Mouse (Mus musculus) CH12F3 (cell line): ENCODE measurements around the gene Kcnk2.

ENCODE experiments used
- in situ Hi-C: fragments of 300-500 bp; cut with MboI; formaldehyde crosslinking; loops from 2 replicates; pipeline ENCODE4 v1.14.3; 2020; ENCODE audit warnings: low sequenced_read_pairs

Gene Kcnk2

DNA sequence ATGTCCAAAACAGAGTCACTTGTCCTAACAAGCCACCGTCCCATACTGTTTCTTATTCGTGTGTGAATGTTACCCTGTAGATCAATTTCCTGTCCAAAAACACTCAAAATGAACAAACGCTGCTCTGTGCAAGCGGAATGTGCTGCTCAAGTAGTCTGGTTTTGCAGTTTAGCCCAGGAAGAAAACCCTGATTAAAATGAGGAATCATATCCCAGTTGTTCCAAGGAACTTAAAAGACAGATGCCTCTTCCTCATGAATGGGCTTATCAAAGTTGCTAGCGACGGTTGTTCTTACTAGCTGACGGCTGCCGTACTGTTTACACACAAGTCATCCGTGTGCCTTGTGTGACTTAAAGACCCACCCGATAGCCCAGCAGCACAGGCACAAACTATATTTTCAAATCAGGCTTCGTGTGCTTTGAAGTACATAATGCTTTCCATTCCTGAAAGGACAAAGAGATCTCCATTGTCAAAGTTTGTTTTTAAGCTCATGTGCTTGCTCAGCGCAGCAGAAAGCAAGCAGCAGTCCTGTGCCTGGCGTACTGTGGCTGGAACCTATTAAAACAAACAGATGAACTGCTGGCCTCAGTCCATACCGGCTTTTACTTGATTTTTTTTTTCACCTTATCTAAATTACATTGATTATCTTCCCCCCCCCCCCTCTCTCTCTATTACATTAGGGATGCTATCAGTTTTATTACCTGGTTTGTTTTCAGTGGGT lies at the start of gene Kcnk2:
Gene Kcnk2 (minus strand): TSS at position 51 of the 721 bp plus-strand sequence.
- in situ Hi-C loops = no loop called here

- in situ Hi-C loops = no loop called here
Measured at GRCm38 (mm10) chr1:189440741-189441140, 38.7 kb upstream of the Kcnk2 start.

- in situ Hi-C loops = no loop called here
Measured at GRCm38 (mm10) chr1:189437126-189437525, 35.1 kb upstream of the Kcnk2 start.

- in situ Hi-C loops = no loop called here
Measured at GRCm38 (mm10) chr1:189435452-189435851, 33.4 kb upstream of the Kcnk2 start.

GRCm38 (mm10) chr1:189431479-189431878 lies 29.4 kb upstream of the Kcnk2 start:
- in situ Hi-C loops = no loop called here

DNA sequence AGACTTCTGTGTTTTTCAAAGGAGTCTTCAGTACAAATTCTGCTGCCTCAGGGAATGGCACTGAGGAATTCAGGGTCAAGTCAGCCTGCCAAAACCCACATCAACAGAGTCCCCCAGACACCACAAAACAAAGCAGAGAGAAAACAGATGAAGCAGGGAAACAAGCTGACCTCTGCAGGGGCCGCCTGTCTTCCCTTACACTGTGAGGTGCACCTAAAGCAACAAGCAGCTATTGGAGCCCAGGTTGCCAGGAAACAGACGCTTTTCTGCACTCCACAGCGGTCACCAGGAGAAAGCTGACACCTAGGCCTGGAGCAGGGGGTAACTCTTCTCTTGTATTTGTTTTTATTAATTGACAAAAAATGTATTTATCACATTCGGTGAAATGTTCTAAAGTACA lies 28.5 kb upstream of the Kcnk2 start:
- in situ Hi-C loops = no loop called here

DNA sequence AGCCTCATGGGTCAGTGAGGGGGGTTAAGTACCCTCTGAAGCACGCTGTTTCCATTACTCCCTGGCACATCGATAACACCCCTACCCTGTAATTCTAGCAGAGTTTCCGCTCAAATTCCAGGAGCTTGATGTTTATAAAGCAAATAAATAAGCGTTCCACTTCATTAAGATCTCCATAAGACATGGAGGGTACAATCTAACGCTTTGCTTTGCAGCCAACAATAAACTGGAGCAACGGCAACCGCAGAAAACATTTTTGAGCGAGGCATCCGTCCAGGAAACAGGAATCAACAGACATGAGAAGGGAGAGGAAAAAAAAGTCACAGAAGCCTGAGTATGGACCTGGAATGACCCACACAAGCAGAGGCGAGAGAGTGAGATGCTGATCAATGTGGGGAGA lies 27.5 kb upstream of the Kcnk2 start:
- in situ Hi-C loops = no loop called here

GRCm38 (mm10) chr1:189426252-189426651 lies 24.2 kb upstream of the Kcnk2 start:
- in situ Hi-C loops = no loop called here

DNA sequence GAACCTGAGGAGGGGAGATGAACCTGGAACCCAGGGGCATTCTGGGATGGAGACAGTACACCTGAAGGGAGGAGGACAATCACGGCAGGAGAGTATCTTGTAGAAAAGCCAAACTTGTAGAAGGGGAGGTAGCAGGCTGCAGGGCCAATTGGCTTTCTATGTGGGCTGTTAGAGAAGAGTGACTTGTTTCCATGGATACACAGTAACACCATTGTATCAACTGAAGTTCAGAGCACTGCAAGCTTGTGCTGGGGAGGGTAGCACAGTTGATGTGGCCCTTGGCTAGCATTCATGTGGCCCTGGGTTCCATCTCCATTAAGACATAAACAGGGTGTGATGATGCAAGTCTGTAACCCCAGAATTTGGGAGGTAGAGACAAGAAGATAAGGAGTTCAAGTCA lies 17.8 kb upstream of the Kcnk2 start:
- in situ Hi-C loops = no loop called here

GRCm38 (mm10) chr1:189409906-189410305 lies 7.8 kb upstream of the Kcnk2 start:
- in situ Hi-C loops = no loop called here

GRCm38 (mm10) chr1:189405221-189405620 lies 3.1 kb upstream of the Kcnk2 start:
- in situ Hi-C loops = no loop called here

DNA sequence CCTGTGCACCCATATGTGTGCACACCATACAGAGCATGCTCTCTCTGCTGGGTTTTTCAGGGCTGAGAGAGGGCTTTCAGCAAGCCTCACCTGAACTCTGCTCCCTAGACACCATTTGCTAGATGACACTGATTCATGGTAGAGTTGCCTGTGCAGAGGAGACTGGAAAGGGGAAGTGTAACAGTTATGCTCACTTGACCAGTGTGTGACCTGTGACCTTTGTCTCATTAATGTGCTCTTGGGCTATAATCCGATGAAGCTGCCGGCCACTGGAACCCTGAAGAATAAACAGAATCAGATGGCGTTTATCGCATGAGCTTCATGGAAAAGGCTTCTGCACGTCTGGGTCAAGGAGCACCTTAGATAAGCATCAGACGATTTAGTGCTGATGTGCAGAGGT lies 1.5 kb upstream of the Kcnk2 start:
- in situ Hi-C loops = no loop called here

DNA sequence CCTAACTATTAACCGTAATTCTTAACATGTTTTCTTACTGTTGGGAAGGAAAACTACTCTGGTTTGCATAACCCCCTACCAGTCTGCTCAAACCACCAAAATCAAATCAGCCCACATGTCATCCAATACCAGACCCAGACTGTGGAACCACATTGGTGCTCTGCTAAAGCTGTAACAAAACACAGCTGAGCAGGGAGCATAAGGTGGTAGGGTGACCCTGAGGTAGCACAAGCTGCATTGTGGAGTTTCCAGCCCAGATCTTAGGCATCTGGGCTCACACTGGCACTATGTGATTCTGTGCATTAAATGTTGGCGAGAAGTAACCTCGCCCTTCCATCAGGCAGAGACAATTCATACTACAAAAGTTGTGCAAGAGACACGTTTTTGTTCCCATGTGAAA lies 1.1 kb upstream of the Kcnk2 start:
- in situ Hi-C loops = no loop called here

GRCm38 (mm10) chr1:189386848-189387247 lies 15.2 kb downstream of the Kcnk2 start:
- in situ Hi-C loops = no loop called here

GRCm38 (mm10) chr1:189386141-189386540 lies 15.9 kb downstream of the Kcnk2 start:
- in situ Hi-C loops = no loop called here

DNA sequence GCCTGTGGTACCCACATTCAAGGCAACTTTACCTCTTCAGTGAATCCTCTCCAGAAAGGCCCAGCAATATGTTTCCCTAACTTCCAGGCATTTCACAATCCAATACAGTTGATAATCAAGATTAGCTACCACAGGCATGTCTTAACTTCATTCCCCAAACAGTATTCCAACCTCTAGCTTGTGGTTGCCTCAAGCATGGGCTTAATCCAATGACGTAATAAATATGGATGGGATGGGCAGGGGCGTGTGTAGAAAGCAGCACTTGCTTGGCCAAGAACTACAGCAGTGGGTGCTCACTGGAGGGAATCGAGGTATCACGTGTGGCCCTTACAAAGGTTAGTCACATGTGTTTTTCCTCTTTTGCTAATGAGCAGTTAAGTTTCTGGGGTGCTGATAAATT lies 34.4 kb downstream of the Kcnk2 start:
- in situ Hi-C loops = no loop called here

GRCm38 (mm10) chr1:189364188-189364587 lies 37.9 kb downstream of the Kcnk2 start:
- in situ Hi-C loops = no loop called here

DNA sequence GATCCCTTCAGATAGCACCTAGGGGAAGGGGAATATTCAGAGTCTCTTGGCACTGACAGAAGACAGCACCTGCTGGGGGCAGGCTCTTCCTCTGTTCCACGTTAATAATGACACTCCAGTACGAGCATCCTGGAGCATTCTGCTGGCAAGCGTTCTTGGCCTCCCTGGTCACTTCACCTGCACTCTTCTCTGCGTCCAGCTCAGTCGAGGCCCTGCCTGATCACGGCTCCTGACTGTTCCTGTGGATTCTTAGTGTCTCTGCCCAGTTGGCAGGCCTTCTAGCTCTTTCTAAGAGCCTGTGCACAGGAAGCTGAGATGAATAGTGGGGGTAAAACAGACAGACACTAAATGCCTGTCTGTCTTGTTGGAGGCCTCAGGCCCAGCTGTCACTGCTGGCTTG lies 39.5 kb downstream of the Kcnk2 start:
- in situ Hi-C loops = no loop called here

- in situ Hi-C loops = no loop called here
Measured at GRCm38 (mm10) chr1:189359699-189360098, 42.4 kb downstream of the Kcnk2 start.

GRCm38 (mm10) chr1:189353887-189354286 lies 48.2 kb downstream of the Kcnk2 start:
- in situ Hi-C loops = no loop called here

GRCm38 (mm10) chr1:189351804-189352203 lies 50.3 kb downstream of the Kcnk2 start:
- in situ Hi-C loops = no loop called here

DNA sequence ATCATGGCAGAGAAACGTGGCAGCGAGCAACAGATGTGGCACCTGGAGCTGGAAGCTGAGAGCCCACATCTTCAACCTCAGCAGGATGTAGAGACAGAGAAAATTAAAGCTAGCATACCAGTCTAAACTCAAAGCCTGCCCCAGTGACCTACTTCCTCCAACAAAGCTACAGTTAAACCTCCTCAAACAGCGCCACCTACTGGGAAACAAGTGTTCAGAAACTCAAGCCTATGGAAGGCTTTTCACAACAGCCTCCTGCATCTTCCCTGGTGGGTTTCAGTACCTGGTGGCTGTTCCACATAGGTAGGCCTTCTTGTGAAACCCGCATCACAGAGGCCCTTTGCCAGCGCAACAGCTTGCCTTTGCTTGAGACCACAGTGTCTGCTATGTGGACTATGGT lies 52.9 kb downstream of the Kcnk2 start:
- in situ Hi-C loops = no loop called here

GRCm38 (mm10) chr1:189345166-189345565 lies 56.9 kb downstream of the Kcnk2 start:
- in situ Hi-C loops = no loop called here
